Mouse (Mus musculus) heart, embryonic 16.5 days (tissue): Measurements from ENCODE around the gene Cacna1a. TPM values are rescaled to one million over a fixed set of nuclear protein-coding genes. Genes with fewer than 3 reads are reported as not detected.
A peak's percentile ranks its signal among the peaks of the same experiment; 100 is the strongest.
"Not testable (repeated sequence)": the region's sequence is repeated elsewhere in the genome, so short reads cannot be mapped to it uniquely, and the experiment has no call there.

Source experiments
- ATAC-seq: fragments of 200-750 bp; cut with Nextera tagmentation; replicated peaks from 2 replicates; pipeline ENCODE4 v1.8.0; 2017; ENCODE audit warnings: moderate number of reproducible peaks; ENCODE audit not compliant: insufficient read depth, low FRiP score; ENCODE audit errors: extremely low read depth
- H3K27ac ChIP-seq: fragments of 300-500 bp; sonication (generic); 2 replicates; pipeline ENCODE4 v1.5.1; 2014; ENCODE audit warnings: mild to moderate bottlenecking, low read length, control low read depth, moderate library complexity
- H3K27me3 ChIP-seq: fragments of 300-500 bp; sonication (generic); 2 replicates; pipeline ENCODE4 v1.6.1; 2014; ENCODE audit warnings: low read length, mixed read lengths; ENCODE audit not compliant: control insufficient read depth, insufficient read depth
- H3K36me3 ChIP-seq: fragments of 300-500 bp; sonication (generic); 2 replicates; pipeline ENCODE4 v1.6.1; 2014; ENCODE audit not compliant: control insufficient read depth, insufficient read depth
- H3K4me1 ChIP-seq: fragments of 300-500 bp; sonication (generic); 2 replicates; pipeline ENCODE4 v1.6.1; 2014; ENCODE audit warnings: low read length, mixed read lengths; ENCODE audit not compliant: control insufficient read depth, insufficient read depth
- H3K4me2 ChIP-seq: fragments of 300-500 bp; sonication (generic); 2 replicates; pipeline ENCODE4 v1.6.1; 2014; ENCODE audit warnings: low read depth, mild to moderate bottlenecking, control low read depth, low read length
- H3K4me3 ChIP-seq: fragments of 300-500 bp; sonication (generic); 2 replicates; pipeline ENCODE4 v1.5.1; 2014; ENCODE audit warnings: mild to moderate bottlenecking, control low read depth, low read length
- H3K9ac ChIP-seq: fragments of 300-500 bp; sonication (generic); 2 replicates; pipeline ENCODE4 v1.6.1; 2014; ENCODE audit warnings: low read length, control low read depth
- H3K9me3 ChIP-seq: fragments of 300-500 bp; sonication (generic); replicated peaks from 2 replicates; pipeline ENCODE4 v1.6.1; 2016; ENCODE audit warnings: low read length; ENCODE audit not compliant: control insufficient read depth
- WGBS: fragments of 180-500 bp; shearing (Covaris S2); extraction: QIAGEN DNeasy Blood & Tissue Kit; methylation state at CpG from one replicate; pipeline ENCODE4 v1.1.7; 2014; 5-methylcytosine and 5-hydroxymethylcytosine counted together
- polyA plus RNA-seq: library from polyadenylated mRNA; unstranded; fragments of >200 nt; fragmentation: Nextera tagmentation; extraction: Ambion mirVana; gene quantifications from 2 replicates; pipeline ENCODE4 v1.2.1, GENCODE M21; 2015

Cacna1a gene
- polyA plus RNA-seq, 1 experiment from 2014 or later: 6.9 TPM

DNA sequence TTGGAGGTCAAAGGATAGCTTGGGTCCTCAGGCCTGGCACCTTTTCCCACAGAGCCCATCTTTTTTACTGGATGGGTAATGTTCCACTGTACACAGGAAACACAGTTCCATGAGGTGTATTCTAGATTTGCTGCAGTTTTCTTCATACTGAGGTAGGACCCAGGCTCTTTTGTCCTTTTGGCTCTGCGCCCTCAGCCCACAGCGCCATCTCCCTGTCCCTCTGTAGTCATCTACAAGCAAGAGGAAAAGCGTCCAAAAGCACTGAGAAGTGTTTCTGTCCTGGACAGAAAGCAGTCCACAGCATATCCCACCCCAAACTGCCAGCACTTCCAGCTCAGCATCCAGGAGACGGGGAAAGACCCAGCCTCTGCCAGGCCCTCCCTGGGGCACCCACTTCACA is 114.4 kb downstream of the Cacna1a start:
- no peak overlapping the region for H3K27ac ChIP-seq
- H3K4me3 ChIP-seq: no peak overlapping the region
- no peak for ATAC-seq
- no peaks in the 10 kb centered on the region for H3K9me3 ChIP-seq
- 87% methylated on average over 4 of the region's 4 CpGs for WGBS
- no peaks in the 10 kb centered on the region for H3K36me3 ChIP-seq
- H3K4me1 ChIP-seq: peaks cover 14% of the 10 kb centered on the region
- no peak overlapping the region for H3K9ac ChIP-seq
- no peak overlapping the region for H3K4me2 ChIP-seq
- no peaks in the 10 kb centered on the region for H3K27me3 ChIP-seq

DNA sequence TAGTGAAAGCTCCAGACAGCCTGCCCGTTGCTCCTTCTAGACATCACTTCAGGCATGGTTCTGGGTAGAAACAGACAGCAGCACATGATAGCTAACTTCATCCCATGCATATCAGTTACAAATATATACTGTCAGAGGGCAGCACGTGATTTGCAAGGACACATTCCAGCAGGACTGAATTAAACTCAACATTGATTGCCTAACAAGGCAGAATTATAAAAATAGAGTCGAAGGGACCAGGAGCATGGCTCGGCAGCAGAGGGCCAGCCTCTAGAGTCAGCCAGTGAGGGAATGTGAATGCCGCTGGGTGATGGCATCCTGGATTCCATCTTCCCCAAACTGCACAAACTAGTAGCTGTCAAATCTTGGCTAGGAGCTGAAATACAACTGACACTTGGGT is 119.0 kb downstream of the Cacna1a start:
- Histone ChIP-seq H3K27me3 (no peaks in the 10 kb centered on the region), H3K4me3 (no peak overlapping the region), H3K4me2 (no peak overlapping the region), H3K36me3 (no peaks in the 10 kb centered on the region), H3K27ac (peak overlapping the region; percentile 75), H3K9me3 (no peaks in the 10 kb centered on the region), H3K9ac (no peak overlapping the region), H3K4me1 (peaks cover 14% of the 10 kb centered on the region)
- WGBS: 40% methylated on average over 5 of the region's 5 CpGs
- peak; percentile 72 for ATAC-seq

DNA sequence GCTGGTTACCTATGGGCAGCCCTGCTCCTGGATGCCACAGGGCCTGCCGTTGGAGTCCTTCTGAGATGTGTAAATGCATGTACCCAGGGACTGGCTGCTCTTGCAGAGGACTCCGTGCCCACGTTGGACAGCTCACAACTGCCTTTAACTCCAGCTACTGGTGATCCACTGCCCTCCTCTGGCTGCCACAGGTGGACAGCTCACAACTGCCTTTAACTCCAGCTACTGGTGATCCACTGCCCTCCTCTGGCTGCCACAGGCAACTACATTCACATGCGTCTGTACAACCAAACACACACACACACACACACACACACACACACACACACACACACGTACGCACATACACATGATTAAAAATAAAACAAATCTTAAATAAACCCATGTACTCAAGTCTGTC is 121.5 kb downstream of the Cacna1a start:
- WGBS: 81% methylated on average over 6 of the region's 6 CpGs
- H3K4me1 ChIP-seq: peaks cover 14% of the 10 kb centered on the region
- H3K27me3 ChIP-seq, H3K9ac ChIP-seq, H3K4me3 ChIP-seq, H3K4me2 ChIP-seq, H3K36me3 ChIP-seq, H3K9me3 ChIP-seq, H3K27ac ChIP-seq, ATAC-seq: not testable (repeated sequence)

DNA sequence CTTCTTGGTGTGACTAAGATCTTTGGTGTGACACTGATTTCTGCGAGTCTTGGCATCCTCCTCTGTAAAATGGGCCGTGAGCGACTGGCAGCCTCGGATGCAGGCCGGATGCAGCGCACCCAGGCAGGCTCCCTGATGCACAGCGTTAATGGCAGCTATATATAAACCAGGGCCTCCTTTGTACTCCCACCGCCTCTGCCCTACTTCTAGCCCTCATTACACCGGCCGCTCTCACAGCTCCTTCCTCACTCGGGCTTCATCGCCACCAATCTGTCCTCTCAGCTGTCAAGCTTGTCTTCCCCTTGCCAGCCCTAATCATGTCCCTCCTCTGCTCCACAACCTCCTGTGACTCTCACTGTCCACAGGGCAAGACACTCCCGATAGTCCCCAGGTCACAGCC is 123.4 kb downstream of the Cacna1a start:
- H3K27ac ChIP-seq: no peak overlapping the region
- H3K4me2 ChIP-seq: no peak overlapping the region
- H3K4me3 ChIP-seq: no peak overlapping the region
- H3K27me3 ChIP-seq: no peaks in the 10 kb centered on the region
- WGBS: 70% methylated on average over 13 of the region's 13 CpGs
- H3K9ac ChIP-seq: no peak overlapping the region
- ATAC-seq: no peak
- no peaks in the 10 kb centered on the region for H3K36me3 ChIP-seq
- no peaks in the 10 kb centered on the region for H3K9me3 ChIP-seq
- H3K4me1 ChIP-seq: peaks cover 9% of the 10 kb centered on the region; the same call in 1 of the 2 replicates

DNA sequence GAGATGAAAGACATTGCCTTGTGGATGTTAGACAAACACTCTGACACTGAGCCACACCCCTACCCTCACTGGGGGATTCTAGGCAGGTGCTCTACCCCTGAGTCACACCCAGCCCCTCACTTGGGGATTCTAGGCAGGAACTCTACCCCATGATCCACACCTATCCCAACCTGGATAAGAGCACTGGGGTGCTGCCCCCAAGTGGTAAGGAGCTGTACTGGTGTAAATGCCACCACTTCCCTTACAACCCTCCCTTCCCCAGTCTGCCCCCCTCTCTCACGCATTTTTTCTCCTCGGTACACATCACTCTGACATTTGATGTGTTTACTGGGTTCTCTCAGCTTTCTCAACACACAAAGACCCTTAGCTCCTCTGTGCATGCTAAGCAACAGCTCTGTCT is 125.5 kb downstream of the Cacna1a start:
- no peak overlapping the region for H3K27ac ChIP-seq
- H3K36me3 ChIP-seq: no peaks in the 10 kb centered on the region
- H3K27me3 ChIP-seq: no peaks in the 10 kb centered on the region
- no peak overlapping the region for H3K4me3 ChIP-seq
- ATAC-seq: no peak
- 12% methylated on average over 2 of the region's 2 CpGs for WGBS
- H3K4me2 ChIP-seq: no peak overlapping the region
- no peaks in the 10 kb centered on the region for H3K4me1 ChIP-seq
- no peak overlapping the region for H3K9ac ChIP-seq
- no peaks in the 10 kb centered on the region for H3K9me3 ChIP-seq

DNA sequence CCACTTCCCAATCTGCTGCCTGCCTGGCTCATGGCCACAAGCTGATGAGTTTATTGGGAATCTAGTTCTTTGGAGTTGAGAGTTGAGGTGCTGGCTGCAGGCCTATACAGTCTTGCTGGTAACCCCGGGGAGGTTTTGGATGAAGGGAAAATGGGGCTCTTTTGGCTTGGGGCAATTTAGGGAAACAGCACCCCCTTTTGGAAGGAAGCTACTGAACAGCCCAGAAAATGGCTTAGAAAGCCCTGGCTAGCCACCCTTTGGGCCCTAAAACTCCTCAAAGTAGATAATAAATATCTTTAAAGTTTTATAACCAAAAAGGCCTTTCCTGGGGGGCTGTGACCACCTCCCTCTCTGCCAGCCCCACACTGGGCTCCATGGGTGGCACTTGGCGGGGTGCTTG is 129.9 kb downstream of the Cacna1a start:
- ATAC-seq: no peak
- Histone ChIP-seq H3K27me3 (no peaks in the 10 kb centered on the region), H3K27ac (no peak overlapping the region), H3K4me2 (no peak overlapping the region), H3K36me3 (no peaks in the 10 kb centered on the region), H3K4me3 (no peak overlapping the region), H3K4me1 (peaks cover 12% of the 10 kb centered on the region), H3K9ac (no peak overlapping the region), H3K9me3 (no peaks in the 10 kb centered on the region)
- 67% methylated on average over 2 of the region's 2 CpGs for WGBS

DNA sequence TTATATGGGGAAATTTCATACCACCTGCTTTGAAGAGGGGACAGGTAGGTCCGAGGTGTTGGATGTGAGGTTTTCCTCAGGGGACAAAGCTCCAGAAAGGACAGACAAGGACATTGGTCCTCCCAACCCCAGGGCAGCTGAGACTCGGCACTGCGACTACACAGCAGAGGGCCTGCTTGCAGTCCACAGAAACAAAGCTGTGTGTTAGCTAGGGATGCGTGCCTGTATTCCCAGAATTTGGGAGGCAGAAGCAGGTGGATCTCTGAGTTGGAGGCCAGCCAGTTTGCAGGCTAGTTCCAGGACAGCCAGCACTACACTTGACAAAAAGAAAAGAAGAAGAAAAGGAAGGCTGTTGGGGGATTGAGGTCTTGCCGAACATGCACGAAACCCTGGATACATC is 130.5 kb downstream of the Cacna1a start:
- no peak overlapping the region for H3K27ac ChIP-seq
- 87% methylated on average over 6 of the region's 6 CpGs for WGBS
- ATAC-seq: no peak
- H3K9me3 ChIP-seq: no peaks in the 10 kb centered on the region
- no peaks in the 10 kb centered on the region for H3K27me3 ChIP-seq
- H3K4me2 ChIP-seq: no peak overlapping the region
- H3K36me3 ChIP-seq: no peaks in the 10 kb centered on the region
- H3K4me3 ChIP-seq: no peak overlapping the region
- H3K9ac ChIP-seq: no peak overlapping the region
- peaks cover 12% of the 10 kb centered on the region for H3K4me1 ChIP-seq

DNA sequence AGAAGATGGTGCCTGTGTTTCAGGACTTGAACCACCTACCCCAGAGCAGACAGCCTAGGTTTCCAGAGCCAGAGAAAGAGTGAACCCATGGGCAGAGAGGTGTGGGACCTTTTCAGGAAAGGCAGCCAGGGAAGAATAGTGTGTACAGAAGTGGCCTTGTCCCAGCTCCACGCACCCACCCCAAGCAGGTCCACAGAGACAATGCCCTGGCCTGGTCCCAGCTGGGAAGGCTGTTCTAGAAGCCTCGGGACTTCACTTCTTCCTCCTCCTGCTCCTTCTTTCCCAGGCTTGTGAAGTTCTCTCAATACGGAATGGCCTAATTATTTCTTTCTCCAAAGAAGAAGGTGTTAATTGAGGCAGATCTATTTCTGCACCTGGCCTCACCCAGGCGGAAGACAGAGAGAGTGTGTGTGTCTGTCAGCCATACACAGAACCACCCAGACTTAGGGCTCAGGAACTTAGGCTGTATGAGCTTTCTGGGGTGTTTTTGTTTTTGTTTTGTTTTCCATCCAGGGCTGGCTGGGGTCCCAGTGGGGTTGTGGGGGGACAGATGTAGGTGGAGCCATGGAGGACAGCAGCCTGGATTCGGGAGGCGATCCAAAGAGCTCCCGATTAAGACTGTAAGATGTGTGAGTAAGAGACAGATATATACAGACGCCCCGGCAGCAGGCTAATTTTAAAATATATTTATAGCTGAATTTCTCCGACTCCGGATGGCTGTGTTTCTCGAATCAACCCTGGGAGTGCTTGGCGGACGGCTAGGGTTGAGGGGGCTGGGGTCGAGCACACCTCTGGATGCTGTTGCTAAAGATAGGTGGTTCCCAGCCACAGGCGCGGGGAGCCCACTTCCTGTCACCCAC is 131.8 kb downstream of the Cacna1a start:
- Histone ChIP-seq H3K27me3 (no peaks in the 10 kb centered on the region), H3K9me3 (no peaks in the 10 kb centered on the region), H3K27ac (peak overlapping the region; percentile 63), H3K4me1 (peaks cover 12% of the 10 kb centered on the region), H3K4me2 (peak overlapping the region; percentile 59), H3K4me3 (peak overlapping the region; percentile 18), H3K36me3 (no peaks in the 10 kb centered on the region), H3K9ac (peak overlapping the region; percentile 60)
- WGBS: 27% methylated on average over 17 of the region's 17 CpGs
- ATAC-seq: no peak; the same call in 1 of the 2 replicates

DNA sequence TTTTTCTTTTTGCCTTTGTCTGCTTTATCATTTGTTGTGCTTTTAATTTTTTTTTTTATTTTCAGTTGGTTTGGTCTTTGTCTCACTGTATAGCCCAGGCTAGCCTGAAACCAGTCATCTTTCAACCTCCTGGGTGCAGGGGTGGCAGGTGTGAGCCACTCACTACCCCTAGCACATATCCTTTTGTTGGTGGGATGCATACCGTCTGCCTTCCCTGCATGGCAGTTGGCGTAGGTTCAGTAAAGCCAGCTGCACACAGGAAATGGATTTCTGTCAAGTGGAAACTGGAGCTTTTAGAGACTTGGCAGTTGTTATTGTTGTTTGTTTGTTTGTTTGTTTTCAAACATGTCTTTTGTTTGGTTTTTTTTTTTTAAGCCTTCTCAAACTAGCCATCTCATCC is 132.8 kb downstream of the Cacna1a start:
- no peak for ATAC-seq
- 0 out of 2 replicates have a peak, but pooled peaks cover 3% of the 10 kb centered on the region for H3K36me3 ChIP-seq
- peaks cover 4% of the 10 kb centered on the region; the same call in 1 of the 2 replicates for H3K9me3 ChIP-seq
- no peak overlapping the region for H3K9ac ChIP-seq
- H3K4me3 ChIP-seq: no peak overlapping the region
- WGBS: 49% methylated on average over 2 of the region's 2 CpGs
- H3K4me1 ChIP-seq: peaks cover 12% of the 10 kb centered on the region
- no peaks in the 10 kb centered on the region for H3K27me3 ChIP-seq
- H3K4me2 ChIP-seq: no peak overlapping the region
- H3K27ac ChIP-seq: no peak overlapping the region
